Mouse (Mus musculus): ENCODE results near the gene Pik3r2. TPM values are rescaled to one million over a fixed set of nuclear protein-coding genes. Genes with fewer than 3 reads are reported as not detected.

Gene Pik3r2
- polyA plus RNA-seq, 1 experiment from 2014 or later = 37.4 TPM

DNA sequence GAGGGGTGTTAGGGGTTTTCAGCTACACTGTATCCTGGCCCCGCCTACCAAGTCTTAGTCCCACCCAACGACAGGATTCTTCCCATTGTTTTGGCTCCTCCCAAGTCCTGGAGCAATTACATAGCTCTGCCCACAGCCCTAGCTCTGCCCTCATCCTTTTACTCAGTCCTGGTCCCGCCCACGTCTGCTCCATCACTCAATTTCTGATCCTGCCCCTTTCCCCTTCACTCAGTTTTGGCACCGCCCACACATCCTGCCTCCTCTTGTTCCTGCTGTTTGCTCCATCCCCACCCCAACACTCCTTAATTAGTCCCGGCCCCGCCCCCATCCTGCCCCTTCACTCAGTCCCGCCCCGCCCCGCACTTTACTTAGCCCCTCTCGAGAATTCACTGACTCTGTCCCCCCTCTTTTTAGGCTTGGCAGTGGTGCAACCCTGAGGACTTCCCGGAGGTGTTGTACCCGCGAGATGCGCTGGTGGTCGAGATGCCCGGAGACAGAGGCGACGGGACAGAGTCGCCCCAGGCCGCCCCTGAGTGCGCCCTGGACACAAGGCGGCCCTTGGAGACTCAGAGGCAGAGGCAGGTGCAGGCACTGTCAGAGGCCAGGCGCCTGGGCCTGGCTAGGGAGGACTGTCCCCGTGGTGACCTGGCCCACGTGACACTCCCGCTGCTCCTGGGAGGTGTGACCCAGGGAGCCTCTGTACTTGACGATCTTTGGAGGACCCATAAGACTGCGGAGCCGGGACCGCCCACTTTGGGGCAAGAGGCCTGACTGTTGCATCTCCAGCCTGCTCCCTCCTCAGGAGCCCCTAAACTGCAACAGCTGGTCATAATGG, 43.8 kb upstream of the Pik3r2 start:
- 5% methylated on average over 31 of the region's 31 CpGs for WGBS
- H3K4me1 ChIP-seq (replicated peaks; ENCODE audit: control insufficient read depth, insufficient read depth, low read length) = peaks cover 5% of the 10 kb centered on the region; the same call in 1 of the 2 replicates
- H3K27me3 ChIP-seq (replicated peaks; ENCODE audit: control insufficient read depth, insufficient read depth, low read length) = 0 out of 2 replicates have a peak, but pooled peaks cover 2% of the 10 kb centered on the region
- H3K9ac ChIP-seq (ENCODE audit: low read depth, low read length) = no peak overlapping the region
- H3K36me3 ChIP-seq (ENCODE audit: control insufficient read depth, insufficient read depth) = no peaks in the 10 kb centered on the region
- no peak for TF ChIP-seq CTCF (IDR thresholded peaks at IDR 0.05; ENCODE audit: low read depth)
- ATAC-seq = peak; percentile 73
- H3K4me2 ChIP-seq (replicated peaks; ENCODE audit: low read depth) = peak overlapping the region; percentile 52
- H3K9me3 ChIP-seq (ENCODE audit: control insufficient read depth) = 0 out of 2 replicates have a peak, but pooled peaks cover 3% of the 10 kb centered on the region
- H3K4me3 ChIP-seq (ENCODE audit: low read depth, low read length) = peak overlapping the region; percentile 12; the same call in 1 of the 2 replicates
- H3K27ac ChIP-seq (ENCODE audit: low read depth, low read length) = peak overlapping the region; percentile 46; the same call in 1 of the 2 replicates

DNA sequence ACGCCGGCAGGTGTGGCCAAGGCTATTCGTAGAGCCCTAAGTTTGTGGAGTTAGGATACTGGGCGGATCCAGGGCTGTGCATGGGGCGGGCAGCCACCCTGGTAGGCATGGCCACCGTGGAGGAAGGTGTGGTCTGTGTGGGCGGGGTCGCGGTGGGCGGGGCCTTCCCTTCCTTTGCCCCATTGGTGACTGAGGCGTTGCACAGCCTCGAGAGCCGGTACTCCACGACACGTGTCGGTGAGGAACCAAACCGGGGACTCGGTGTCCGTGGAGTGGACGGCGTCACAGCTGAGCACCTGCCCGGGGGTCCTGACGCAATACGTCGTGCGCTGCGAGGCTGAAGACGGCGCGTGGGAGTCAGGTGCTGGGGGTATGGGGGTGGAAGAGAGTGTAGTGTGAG, 40.2 kb upstream of the Pik3r2 start:
- H3K4me3 ChIP-seq (ENCODE audit: low read depth, low read length) = no peak overlapping the region
- no peak for TF ChIP-seq CTCF (IDR thresholded peaks at IDR 0.05; ENCODE audit: low read depth)

GRCm38 (mm10) chr8:70812885-70813284, 36.4 kb upstream of the Pik3r2 start:
- ATAC-seq = no peak
- WGBS = 58% methylated on average over 4 of the region's 4 CpGs
- H3K27me3 ChIP-seq (replicated peaks; ENCODE audit: control insufficient read depth, insufficient read depth, low read length) = no peaks in the 10 kb centered on the region; the same call in 1 of the 2 replicates
- H3K4me2 ChIP-seq (replicated peaks; ENCODE audit: low read depth) = no peak overlapping the region
- no peak overlapping the region for H3K4me3 ChIP-seq (ENCODE audit: low read depth, low read length)
- no peak overlapping the region for H3K9ac ChIP-seq (ENCODE audit: low read depth, low read length)
- no peaks in the 10 kb centered on the region for H3K9me3 ChIP-seq (ENCODE audit: control insufficient read depth)
- no peaks in the 10 kb centered on the region for H3K36me3 ChIP-seq (ENCODE audit: control insufficient read depth, insufficient read depth)
- H3K27ac ChIP-seq (ENCODE audit: low read depth, low read length) = no peak overlapping the region
- peaks cover 5% of the 10 kb centered on the region; the same call in 1 of the 2 replicates for H3K4me1 ChIP-seq (replicated peaks; ENCODE audit: control insufficient read depth, insufficient read depth, low read length)
- no peak for TF ChIP-seq CTCF (IDR thresholded peaks at IDR 0.05; ENCODE audit: low read depth)

More for the DNA sequence above, 40.2 kb upstream of the Pik3r2 start:
- no peak overlapping the region for H3K9ac ChIP-seq (ENCODE audit: low read depth, low read length)
- peak overlapping the region; percentile 44 for H3K4me2 ChIP-seq (replicated peaks; ENCODE audit: low read depth)
- H3K36me3 ChIP-seq (ENCODE audit: control insufficient read depth, insufficient read depth) = no peaks in the 10 kb centered on the region
- 0 out of 2 replicates have a peak, but pooled peaks cover 3% of the 10 kb centered on the region for H3K9me3 ChIP-seq (ENCODE audit: control insufficient read depth)
- peaks cover 5% of the 10 kb centered on the region; the same call in 1 of the 2 replicates for H3K4me1 ChIP-seq (replicated peaks; ENCODE audit: control insufficient read depth, insufficient read depth, low read length)
- peaks cover 2% of the 10 kb centered on the region; the same call in 1 of the 2 replicates for H3K27me3 ChIP-seq (replicated peaks; ENCODE audit: control insufficient read depth, insufficient read depth, low read length)
- 4% methylated on average over 30 of the region's 30 CpGs for WGBS
- no peak overlapping the region for H3K27ac ChIP-seq (ENCODE audit: low read depth, low read length)
- ATAC-seq = peak; percentile 66

- Histone ChIP-seq H3K4me1 (replicated peaks; ENCODE audit: control insufficient read depth, insufficient read depth, low read length) (peaks cover 4% of the 10 kb centered on the region; the same call in 1 of the 2 replicates), H3K27me3 (replicated peaks; ENCODE audit: control insufficient read depth, insufficient read depth, low read length) (no peaks in the 10 kb centered on the region; the same call in 1 of the 2 replicates), H3K9ac (ENCODE audit: low read depth, low read length) (no peak overlapping the region), H3K4me3 (ENCODE audit: low read depth, low read length) (no peak overlapping the region), H3K9me3 (ENCODE audit: control insufficient read depth) (no peaks in the 10 kb centered on the region), H3K4me2 (replicated peaks; ENCODE audit: low read depth) (no peak overlapping the region), H3K36me3 (ENCODE audit: control insufficient read depth, insufficient read depth) (no peaks in the 10 kb centered on the region), H3K27ac (ENCODE audit: low read depth, low read length) (no peak overlapping the region)
- no peak for ATAC-seq
- 62% methylated on average over 4 of the region's 4 CpGs for WGBS
- no peak for TF ChIP-seq CTCF (IDR thresholded peaks at IDR 0.05; ENCODE audit: low read depth)
Observed at GRCm38 (mm10) chr8:70812055-70812454, 35.5 kb upstream of the Pik3r2 start.

- 68% methylated on average over 20 of the region's 20 CpGs for WGBS
- no peak overlapping the region for H3K9ac ChIP-seq (ENCODE audit: low read depth, low read length)
- H3K4me1 ChIP-seq (replicated peaks; ENCODE audit: control insufficient read depth, insufficient read depth, low read length) = no peaks in the 10 kb centered on the region
- H3K27me3 ChIP-seq (replicated peaks; ENCODE audit: control insufficient read depth, insufficient read depth, low read length) = no peaks in the 10 kb centered on the region; the same call in 1 of the 2 replicates
- no peak overlapping the region for H3K4me3 ChIP-seq (ENCODE audit: low read depth, low read length)
- no peak overlapping the region for H3K27ac ChIP-seq (ENCODE audit: low read depth, low read length)
- no peaks in the 10 kb centered on the region for H3K36me3 ChIP-seq (ENCODE audit: control insufficient read depth, insufficient read depth)
- TF ChIP-seq CTCF (IDR thresholded peaks at IDR 0.05; ENCODE audit: low read depth) = no peak
- H3K4me2 ChIP-seq (replicated peaks; ENCODE audit: low read depth) = no peak overlapping the region
- ATAC-seq = no peak
- H3K9me3 ChIP-seq (ENCODE audit: control insufficient read depth) = no peaks in the 10 kb centered on the region
Observed at GRCm38 (mm10) chr8:70810962-70811680, 34.6 kb upstream of the Pik3r2 start.

Measured in intestine, postnatal 0 days (tissue).